Mouse (Mus musculus): ENCODE measurements around the gene Fam129b. TPM values are rescaled to one million over a fixed set of nuclear protein-coding genes. Genes with fewer than 3 reads are reported as not detected.
A peak's percentile ranks its signal among the peaks of the same experiment; 100 is the strongest.
"Not testable (repeated sequence)": the region's sequence is repeated elsewhere in the genome, so short reads cannot be mapped to it uniquely, and the experiment has no call there.

Gene Fam129b
- polyA plus RNA-seq, 1 experiment from 2014 or later, result 23.5 TPM

- Histone ChIP-seq H3K9me3 (replicated peaks) (no peaks in the 10 kb centered on the region), H3K27me3 (ENCODE audit: low read depth, poor library complexity, severe bottlenecking) (peaks cover 27% of the 10 kb centered on the region), H3K36me3 (no peaks in the 10 kb centered on the region), H3K27ac (replicated peaks) (peak overlapping the region; percentile 89), H3K4me1 (peaks cover 26% of the 10 kb centered on the region), H3K4me3 (peak overlapping the region; percentile 73)
- DNase-seq (ENCODE audit: low spot score), result no peak
- WGBS, result 50% methylated on average over 6 of the region's 6 CpGs
Measured at GRCm38 (mm10) chr2:32847468-32847821, 28.5 kb upstream of the Fam129b start.

GRCm38 (mm10) chr2:32852156-32852555 lies 23.8 kb upstream of the Fam129b start:
- peak overlapping the region; percentile 29; the same call in 1 of the 2 replicates for H3K4me3 ChIP-seq
- 4% methylated on average over 20 of the region's 20 CpGs for WGBS
- H3K27ac ChIP-seq (replicated peaks), result no peak overlapping the region

DNA sequence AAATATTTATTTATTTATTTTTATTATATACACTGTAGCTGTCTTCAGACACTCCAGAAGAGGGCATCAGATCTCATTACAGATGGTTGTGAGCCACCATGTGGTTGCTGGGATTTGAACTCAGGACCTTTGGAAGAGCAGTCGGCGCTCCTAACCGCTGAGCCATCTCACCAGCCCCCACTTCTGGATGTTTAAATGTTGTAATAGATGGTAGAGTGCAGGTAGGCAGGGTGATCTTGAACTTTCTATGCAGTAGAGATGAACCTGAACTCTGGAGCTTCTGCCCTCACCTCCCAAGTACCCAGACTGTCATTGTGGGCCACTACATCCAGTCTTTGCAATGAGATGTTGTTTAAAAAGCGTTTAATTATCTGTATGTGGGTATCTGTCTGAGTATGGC lies 22.2 kb upstream of the Fam129b start:
- not testable (repeated sequence) for H3K27ac ChIP-seq (replicated peaks); H3K36me3 ChIP-seq; DNase-seq (ENCODE audit: low spot score); H3K4me3 ChIP-seq; H3K9me3 ChIP-seq (replicated peaks)
- peaks cover 24% of the 10 kb centered on the region for H3K4me1 ChIP-seq
- H3K27me3 ChIP-seq (ENCODE audit: low read depth, poor library complexity, severe bottlenecking), result peaks cover 29% of the 10 kb centered on the region
- WGBS, result 65% methylated on average over 4 of the region's 4 CpGs

More at GRCm38 (mm10) chr2:32852156-32852555, 23.8 kb upstream of the Fam129b start:
- H3K27me3 ChIP-seq (ENCODE audit: low read depth, poor library complexity, severe bottlenecking), result peaks cover 29% of the 10 kb centered on the region
- no peaks in the 10 kb centered on the region for H3K36me3 ChIP-seq
- H3K4me1 ChIP-seq, result peaks cover 24% of the 10 kb centered on the region
- no peaks in the 10 kb centered on the region for H3K9me3 ChIP-seq (replicated peaks)
- no peak for DNase-seq (ENCODE audit: low spot score)

DNA sequence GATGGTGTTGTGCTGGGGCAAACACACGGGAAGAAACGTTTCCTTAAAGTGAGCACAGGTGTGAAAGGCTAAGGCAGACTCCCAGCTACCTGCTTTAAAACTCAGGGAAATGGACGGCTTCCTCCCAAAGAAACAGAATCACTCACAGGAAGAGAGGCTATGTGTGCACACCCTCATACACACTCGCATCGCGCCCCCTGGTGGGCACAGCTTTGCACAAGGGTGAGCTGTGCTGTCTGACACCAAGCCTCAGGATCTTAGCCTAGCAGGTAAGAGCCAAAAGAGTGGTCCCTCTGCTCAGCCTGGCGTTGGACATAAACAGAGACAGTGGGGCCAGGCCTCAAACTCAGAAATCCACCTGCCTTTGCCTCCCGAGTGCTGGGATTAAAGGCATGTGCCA lies 21.7 kb upstream of the Fam129b start:
- Histone ChIP-seq H3K27ac (replicated peaks) (no peak overlapping the region), H3K4me1 (peaks cover 24% of the 10 kb centered on the region), H3K27me3 (ENCODE audit: low read depth, poor library complexity, severe bottlenecking) (peaks cover 29% of the 10 kb centered on the region), H3K36me3 (no peaks in the 10 kb centered on the region), H3K4me3 (no peak overlapping the region), H3K9me3 (replicated peaks) (no peaks in the 10 kb centered on the region)
- DNase-seq (ENCODE audit: low spot score), result peak; percentile 86
- WGBS, result 7% methylated on average over 8 of the region's 8 CpGs

DNA sequence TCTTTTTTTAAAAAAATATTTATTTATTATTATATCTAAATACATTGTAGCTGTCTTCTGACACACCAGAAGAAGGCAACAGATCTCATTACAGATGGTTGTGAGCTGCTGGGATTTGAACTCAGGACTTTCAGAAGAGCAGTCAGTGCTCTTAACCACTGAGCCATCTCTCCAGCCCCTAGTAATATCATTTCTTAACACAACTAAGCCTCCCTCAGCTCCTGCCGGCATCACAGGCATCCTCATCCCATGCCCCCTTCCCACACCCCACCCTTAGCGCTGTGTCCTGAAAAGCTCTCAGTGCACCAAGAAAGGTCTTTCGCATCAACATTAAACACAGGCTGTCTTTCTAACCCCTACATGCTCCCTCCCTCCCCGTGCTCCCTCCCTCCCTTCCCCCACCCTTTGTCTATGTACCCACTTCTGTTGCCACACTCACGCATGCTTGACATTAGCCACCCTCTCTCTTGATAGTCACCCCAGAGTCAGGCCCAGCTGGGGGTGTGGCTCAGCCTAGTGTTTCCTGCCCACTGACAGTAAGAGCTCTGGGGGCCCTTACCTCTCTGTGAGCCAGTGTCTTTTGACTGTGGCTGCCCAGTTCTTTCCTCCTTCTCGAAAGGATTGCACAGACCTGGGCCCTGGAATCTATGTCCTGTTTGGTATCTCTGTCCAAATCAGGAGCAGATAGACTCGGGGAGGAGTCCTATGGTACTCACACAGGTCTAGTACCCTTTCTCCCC lies 20.7 kb upstream of the Fam129b start:
- 74% methylated on average over 7 of the region's 7 CpGs for WGBS
- peaks cover 24% of the 10 kb centered on the region for H3K4me1 ChIP-seq

DNA sequence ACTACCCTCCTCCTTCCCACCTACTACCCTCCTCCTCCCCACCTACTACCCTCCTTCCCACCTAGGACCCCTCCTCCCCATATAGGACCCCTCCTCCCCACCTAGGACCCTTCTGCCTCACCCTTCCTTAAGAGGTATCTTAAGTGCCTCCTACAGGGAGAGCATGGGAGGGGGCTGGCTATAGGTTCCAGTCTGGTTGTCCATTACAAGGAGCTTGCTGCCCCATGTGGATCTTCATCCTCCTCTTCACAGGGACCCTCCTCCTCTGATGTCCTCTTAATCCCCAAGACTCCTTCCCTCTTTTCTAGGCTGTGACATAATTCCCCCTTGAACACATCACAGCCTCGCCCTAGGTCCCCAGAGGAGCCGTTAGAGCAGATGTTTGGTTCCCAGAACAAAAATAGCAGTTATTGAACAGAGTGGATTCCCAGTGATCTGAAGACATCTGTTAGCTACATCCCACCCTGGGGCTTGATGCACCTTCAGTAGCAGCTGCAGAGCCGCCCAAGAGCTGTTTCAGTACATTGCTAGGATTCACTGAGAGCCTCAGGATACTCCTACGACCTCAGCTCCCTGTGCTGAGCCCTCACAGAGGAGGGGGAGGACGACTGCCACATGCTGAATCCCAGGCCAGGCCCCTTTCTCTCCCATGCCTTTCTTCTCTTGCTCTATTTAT lies 20.0 kb upstream of the Fam129b start:
- no peak for DNase-seq (ENCODE audit: low spot score)
- 60% methylated on average over 5 of the region's 5 CpGs for WGBS

More for the DNA sequence above, 20.7 kb upstream of the Fam129b start:
- DNase-seq (ENCODE audit: low spot score), result no peak
- Histone ChIP-seq H3K9me3 (replicated peaks) (no peaks in the 10 kb centered on the region), H3K4me3 (no peak overlapping the region), H3K27me3 (ENCODE audit: low read depth, poor library complexity, severe bottlenecking) (peaks cover 29% of the 10 kb centered on the region), H3K36me3 (no peaks in the 10 kb centered on the region), H3K27ac (replicated peaks) (peak overlapping the region; percentile 23; the same call in 1 of the 2 replicates)

GRCm38 (mm10) chr2:32857584-32857983 lies 18.3 kb upstream of the Fam129b start:
- 4% methylated on average over 7 of the region's 7 CpGs for WGBS
- peak; percentile 85 for DNase-seq (ENCODE audit: low spot score)
- Histone ChIP-seq H3K4me1 (peaks cover 16% of the 10 kb centered on the region), H3K27me3 (ENCODE audit: low read depth, poor library complexity, severe bottlenecking) (peaks cover 9% of the 10 kb centered on the region), H3K27ac (replicated peaks) (0 out of 2 replicates have a peak overlapping the region, but pooled peaks have one; percentile 9), H3K36me3 (no peaks in the 10 kb centered on the region), H3K4me3 (no peak overlapping the region), H3K9me3 (replicated peaks) (no peaks in the 10 kb centered on the region)

More for the DNA sequence above, 20.0 kb upstream of the Fam129b start:
- peak overlapping the region; percentile 23; the same call in 1 of the 2 replicates for H3K27ac ChIP-seq (replicated peaks)
- no peaks in the 10 kb centered on the region for H3K36me3 ChIP-seq
- H3K4me3 ChIP-seq, result no peak overlapping the region
- H3K9me3 ChIP-seq (replicated peaks), result no peaks in the 10 kb centered on the region
- H3K4me1 ChIP-seq, result peaks cover 24% of the 10 kb centered on the region
- peaks cover 25% of the 10 kb centered on the region for H3K27me3 ChIP-seq (ENCODE audit: low read depth, poor library complexity, severe bottlenecking)

- 41% methylated on average over 10 of the region's 10 CpGs for whole genome bisulfite sequencing
Measured at GRCm38 (mm10) chr2:32859010-32859621, 16.8 kb upstream of the Fam129b start.

GRCm38 (mm10) chr2:32859622-32860012 lies 16.3 kb upstream of the Fam129b start:
- no peaks in the 10 kb centered on the region for H3K36me3 ChIP-seq
- 88% methylated on average over 5 of the region's 5 CpGs for WGBS
- H3K4me3 ChIP-seq, result no peak overlapping the region
- H3K4me1 ChIP-seq, result peaks cover 13% of the 10 kb centered on the region; the same call in 1 of the 2 replicates
- no peaks in the 10 kb centered on the region for H3K9me3 ChIP-seq (replicated peaks)
- DNase-seq (ENCODE audit: low spot score), result no peak
- H3K27ac ChIP-seq (replicated peaks), result no peak overlapping the region
- H3K27me3 ChIP-seq (ENCODE audit: low read depth, poor library complexity, severe bottlenecking), result no peaks in the 10 kb centered on the region

More at GRCm38 (mm10) chr2:32859010-32859621, 16.8 kb upstream of the Fam129b start:
- peak; percentile 65 for DNase-seq (ENCODE audit: low spot score)
- Histone ChIP-seq H3K4me1 (peaks cover 13% of the 10 kb centered on the region; the same call in 1 of the 2 replicates), H3K4me3 (no peak overlapping the region), H3K27me3 (ENCODE audit: low read depth, poor library complexity, severe bottlenecking) (no peaks in the 10 kb centered on the region), H3K27ac (replicated peaks) (no peak overlapping the region), H3K9me3 (replicated peaks) (no peaks in the 10 kb centered on the region), H3K36me3 (no peaks in the 10 kb centered on the region)

DNA sequence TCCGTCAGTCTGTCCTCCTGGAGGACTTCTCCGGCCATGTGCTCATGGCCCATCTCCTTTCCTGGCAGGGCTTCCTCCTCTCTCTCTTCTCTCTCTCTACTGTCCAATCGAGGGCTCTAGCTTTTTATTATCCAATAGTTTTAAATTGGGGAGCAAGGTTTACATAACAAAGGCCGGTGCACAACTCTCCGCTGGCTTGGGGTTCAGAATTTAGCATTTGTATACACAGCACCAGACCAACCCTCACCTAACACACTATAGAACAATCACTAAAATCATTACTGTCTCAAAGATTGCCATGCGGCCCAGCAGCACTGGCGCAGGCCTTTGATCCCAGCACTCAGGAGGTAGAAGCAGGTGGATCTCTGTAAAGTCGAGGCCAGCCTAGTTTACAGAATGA lies 15.1 kb upstream of the Fam129b start:
- Histone ChIP-seq H3K27me3 (ENCODE audit: low read depth, poor library complexity, severe bottlenecking) (no peaks in the 10 kb centered on the region), H3K9me3 (replicated peaks) (no peaks in the 10 kb centered on the region), H3K4me1 (peaks cover 10% of the 10 kb centered on the region; the same call in 1 of the 2 replicates), H3K27ac (replicated peaks) (no peak overlapping the region), H3K36me3 (no peaks in the 10 kb centered on the region), H3K4me3 (no peak overlapping the region)
- no peak for DNase-seq (ENCODE audit: low spot score)
- WGBS, result 89% methylated on average over 8 of the region's 8 CpGs

GRCm38 (mm10) chr2:32863317-32863716 lies 12.6 kb upstream of the Fam129b start:
- no peaks in the 10 kb centered on the region for H3K36me3 ChIP-seq
- DNase-seq (ENCODE audit: low spot score), result no peak
- no peaks in the 10 kb centered on the region; the same call in 1 of the 2 replicates for H3K4me1 ChIP-seq
- H3K27me3 ChIP-seq (ENCODE audit: low read depth, poor library complexity, severe bottlenecking), result no peaks in the 10 kb centered on the region
- no peak overlapping the region for H3K4me3 ChIP-seq
- WGBS, result 94% methylated on average over 3 of the region's 3 CpGs
- no peaks in the 10 kb centered on the region for H3K9me3 ChIP-seq (replicated peaks)
- H3K27ac ChIP-seq (replicated peaks), result no peak overlapping the region

GRCm38 (mm10) chr2:32864755-32865154 lies 11.2 kb upstream of the Fam129b start:
- Histone ChIP-seq H3K27ac (replicated peaks) (no peak overlapping the region), H3K4me3 (no peak overlapping the region), H3K4me1 (no peaks in the 10 kb centered on the region; the same call in 1 of the 2 replicates), H3K36me3 (no peaks in the 10 kb centered on the region), H3K27me3 (ENCODE audit: low read depth, poor library complexity, severe bottlenecking) (no peaks in the 10 kb centered on the region), H3K9me3 (replicated peaks) (no peaks in the 10 kb centered on the region)
- 78% methylated on average over 2 of the region's 2 CpGs for WGBS
- DNase-seq (ENCODE audit: low spot score), result no peak
